Mouse (Mus musculus): ENCODE results near the gene Mageb16. TPM values are rescaled to one million over a fixed set of nuclear protein-coding genes. Genes with fewer than 3 reads are reported as not detected.

The Mageb16 gene
- not detected in 2 replicates for polyA plus RNA-seq (2012; rRNA removed)

GRCm38 (mm10) chrX:79671411-79671810 lies at the start of gene Mageb16:
TSS of gene Mageb16 (minus strand) at chrX:79671435.
- DNase-seq (ENCODE audit: low read depth, low spot score): no peak
- WGBS: 58% methylated on average over 8 of the region's 8 CpGs

- DNase-seq (ENCODE audit: low read depth, low spot score): no peak
- WGBS: 57% methylated on average over 2 of the region's 2 CpGs
Observed at GRCm38 (mm10) chrX:79651091-79651490, 20.1 kb downstream of the Mageb16 start.

- DNase-seq (ENCODE audit: low read depth, low spot score): no peak
- WGBS: 87% methylated on average over 15 of the region's 15 CpGs
Observed at GRCm38 (mm10) chrX:79635396-79635795, 35.8 kb downstream of the Mageb16 start.

- no peak for DNase-seq (ENCODE audit: low read depth, low spot score)
- WGBS: 45% methylated on average over 2 of the region's 2 CpGs
Observed at GRCm38 (mm10) chrX:79606462-79606861, 64.8 kb downstream of the Mageb16 start.

Other genes with a start within 250 kb of the Mageb16 start
- gene Gm7173, start 154.2 kb downstream of the Mageb16 start, polyA plus RNA-seq (2012; rRNA removed): 0.04 and 0.11 TPM in 2 replicates